Mouse (Mus musculus): ENCODE results near the gene Dscam.
"Not testable (repeated sequence)": the region's sequence is repeated elsewhere in the genome, so short reads cannot be mapped to it uniquely, and the experiment has no call there.

The Dscam gene

GRCm38 (mm10) chr16:96888036-96888435 lies 282.5 kb downstream of the Dscam start:
- DNase-seq (ENCODE audit: low read depth, low spot score) = no peak

GRCm38 (mm10) chr16:96885817-96886216 lies 284.7 kb downstream of the Dscam start:
- DNase-seq (ENCODE audit: low read depth, low spot score) = no peak

DNA sequence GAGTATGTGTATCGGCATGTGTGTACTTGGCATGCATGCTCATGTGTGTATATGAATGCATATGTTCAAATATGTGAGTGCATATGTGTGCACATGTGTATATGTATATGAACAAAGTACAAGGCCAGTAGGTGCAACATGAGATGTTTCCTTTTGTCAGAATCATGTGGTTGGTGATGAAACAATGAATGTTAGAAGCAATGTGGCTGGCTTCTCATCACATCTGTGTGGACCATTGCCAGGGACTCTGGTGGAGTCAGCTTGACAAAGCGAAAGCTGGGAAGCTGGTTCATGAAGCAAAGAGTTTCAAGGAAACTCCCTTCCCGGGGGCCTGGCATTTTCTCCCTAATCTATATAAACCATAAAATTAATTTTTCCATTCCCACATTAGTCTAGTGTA lies 286.0 kb downstream of the Dscam start:
- not testable (repeated sequence) for DNase-seq (ENCODE audit: low read depth, low spot score)

GRCm38 (mm10) chr16:96877271-96877670 lies 293.3 kb downstream of the Dscam start:
- DNase-seq (ENCODE audit: low read depth, low spot score) = no peak

GRCm38 (mm10) chr16:96872799-96873198 lies 297.8 kb downstream of the Dscam start:
- no peak for DNase-seq (ENCODE audit: low read depth, low spot score)

GRCm38 (mm10) chr16:96857571-96857970 lies 313.0 kb downstream of the Dscam start:
- no peak for DNase-seq (ENCODE audit: low read depth, low spot score)

DNA sequence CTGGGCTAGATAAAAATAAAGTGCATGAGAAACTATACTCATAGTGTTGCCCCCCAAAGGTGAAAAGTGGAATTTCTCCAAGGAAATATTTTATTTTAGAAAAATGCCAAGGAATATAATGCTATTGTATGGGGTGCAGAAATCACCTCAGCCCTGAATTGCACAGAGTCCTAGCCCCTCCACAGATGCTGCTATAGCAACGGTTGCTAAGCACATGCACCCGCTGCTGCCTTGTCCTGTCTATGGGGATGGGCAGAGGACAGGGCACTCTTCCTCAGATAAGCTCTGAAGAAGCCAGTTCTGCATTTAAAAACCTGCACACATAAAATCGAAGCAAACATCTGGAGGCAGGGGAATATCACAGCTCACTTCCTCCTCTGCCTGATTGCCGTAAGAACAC lies 315.5 kb downstream of the Dscam start:
- DNase-seq (ENCODE audit: low read depth, low spot score) = no peak

GRCm38 (mm10) chr16:96852383-96852782 lies 318.2 kb downstream of the Dscam start:
- no peak for DNase-seq (ENCODE audit: low read depth, low spot score)

GRCm38 (mm10) chr16:96848916-96849315 lies 321.6 kb downstream of the Dscam start:
- no peak for DNase-seq (ENCODE audit: low read depth, low spot score)

DNA sequence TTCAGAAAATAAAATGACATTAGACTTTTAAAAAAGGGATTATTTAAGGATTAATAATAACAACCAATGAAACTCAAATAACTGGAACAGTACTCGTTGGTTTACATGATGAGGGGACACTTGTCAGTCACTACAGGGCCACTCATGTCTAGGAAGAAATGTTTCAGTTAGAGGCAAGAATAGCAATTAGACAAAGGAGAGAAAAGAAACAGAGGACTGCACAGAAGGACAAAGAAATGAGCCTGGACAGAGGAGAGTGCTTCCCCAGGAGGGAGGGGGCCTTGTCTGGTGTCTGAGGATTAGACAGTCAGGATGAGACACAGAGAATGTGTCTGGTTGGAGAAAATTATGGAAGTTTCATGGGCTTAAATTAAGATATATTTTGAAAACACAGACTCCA lies 324.0 kb downstream of the Dscam start:
- no peak for DNase-seq (ENCODE audit: low read depth, low spot score)

DNA sequence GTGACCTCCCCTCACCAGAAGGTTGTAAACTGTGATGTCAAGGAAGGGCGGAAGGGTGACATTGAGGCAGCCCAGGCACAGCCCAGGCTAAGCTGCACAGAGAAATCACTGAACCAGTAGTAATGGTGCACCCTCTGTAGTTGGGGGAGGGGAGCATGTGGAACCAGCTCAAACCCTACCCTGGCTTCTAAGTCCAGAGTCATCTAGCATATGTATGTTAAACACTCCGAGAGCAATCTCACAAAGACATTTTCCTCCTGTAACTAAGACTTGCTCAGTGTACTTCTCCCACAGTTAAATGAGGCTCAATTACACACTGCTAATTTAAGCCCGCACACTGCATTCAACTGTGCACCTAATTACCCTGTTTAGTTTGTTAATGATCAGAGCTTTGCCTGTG lies 324.4 kb downstream of the Dscam start:
- peak; percentile 28 for DNase-seq (ENCODE audit: low read depth, low spot score)

- no peak for DNase-seq (ENCODE audit: low read depth, low spot score)
These were observed 325.0 kb downstream of the Dscam start for GRCm38 (mm10) chr16:96845475-96846098.

DNA sequence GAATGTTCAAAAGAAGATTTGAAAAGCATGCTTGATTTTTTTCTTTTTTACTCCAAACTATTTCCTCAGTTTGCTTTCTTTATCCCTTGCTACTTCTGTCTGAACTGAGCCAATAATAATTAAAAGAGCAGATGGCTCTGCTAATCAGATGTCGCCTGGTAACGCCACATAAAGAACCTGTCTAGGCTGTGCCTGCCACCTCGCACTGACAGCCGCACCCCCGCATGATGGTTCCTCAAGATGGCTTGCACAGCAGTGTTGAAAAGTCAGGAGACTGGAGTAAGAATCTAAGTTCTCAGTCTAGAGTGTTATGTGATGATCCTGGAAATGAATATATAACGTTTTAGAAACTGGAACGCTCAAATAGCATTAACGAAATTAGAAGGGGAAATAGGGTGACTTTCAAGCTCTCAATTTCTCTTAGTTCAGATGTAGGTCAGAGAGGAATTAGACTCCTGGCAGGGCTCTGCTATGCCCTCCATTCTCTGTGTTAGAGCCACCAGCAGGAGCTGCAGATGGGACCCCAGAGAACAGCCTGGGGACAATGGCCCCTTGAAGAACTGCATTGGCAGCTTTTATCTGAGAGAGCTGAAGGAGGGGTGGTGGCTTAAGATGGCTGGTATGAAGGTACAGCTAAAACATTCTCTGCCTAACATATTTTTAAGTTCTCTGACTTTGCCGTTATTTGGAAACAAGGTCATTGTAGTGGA lies 326.7 kb downstream of the Dscam start:
- peak; percentile 49 for DNase-seq (ENCODE audit: low read depth, low spot score)

DNA sequence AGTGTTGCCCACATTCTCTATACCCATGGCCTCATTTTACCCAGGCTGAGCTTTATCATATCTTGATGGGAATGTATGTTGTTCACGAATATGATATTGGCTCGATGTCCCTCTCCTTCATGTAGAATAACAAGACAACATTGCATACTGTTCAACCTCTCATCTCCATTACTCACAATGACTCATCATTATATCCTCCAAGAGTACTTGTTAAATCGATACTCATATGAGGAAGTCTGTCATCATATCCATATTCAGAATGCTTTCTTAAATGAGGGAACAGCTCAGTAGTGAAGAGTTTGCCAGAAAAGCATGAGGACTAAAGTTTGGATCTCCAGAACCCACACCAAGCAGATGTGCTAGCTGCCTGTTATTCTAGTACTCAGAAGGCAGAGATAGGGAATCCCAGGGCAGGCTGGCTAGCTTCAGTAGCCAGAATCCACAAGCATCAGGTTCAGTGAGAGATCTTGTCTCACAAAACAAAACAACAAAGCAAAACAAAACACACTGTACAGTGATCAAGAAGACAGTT lies 327.7 kb downstream of the Dscam start:
- DNase-seq (ENCODE audit: low read depth, low spot score) = no peak

DNA sequence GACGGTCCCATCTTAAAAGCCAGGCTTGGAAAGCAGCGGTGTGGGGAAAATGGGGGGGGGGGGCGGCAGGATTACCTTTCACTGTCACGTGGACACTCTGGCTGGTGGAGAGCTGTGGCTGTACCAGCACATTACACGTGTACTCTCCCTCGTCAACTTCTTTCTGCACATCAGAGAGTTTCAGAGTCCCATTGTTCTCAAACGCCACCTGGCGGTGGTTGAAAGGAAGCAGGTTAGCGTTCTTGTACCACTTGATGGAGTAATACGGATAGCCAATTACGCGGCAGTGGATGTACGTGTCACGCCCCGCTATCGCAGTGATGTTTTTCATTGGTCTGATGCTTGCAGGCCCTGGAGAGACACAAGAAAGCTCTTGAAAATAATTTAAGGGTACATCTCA lies 350.9 kb downstream of the Dscam start:
- DNase-seq (ENCODE audit: low read depth, low spot score) = no peak

DNA sequence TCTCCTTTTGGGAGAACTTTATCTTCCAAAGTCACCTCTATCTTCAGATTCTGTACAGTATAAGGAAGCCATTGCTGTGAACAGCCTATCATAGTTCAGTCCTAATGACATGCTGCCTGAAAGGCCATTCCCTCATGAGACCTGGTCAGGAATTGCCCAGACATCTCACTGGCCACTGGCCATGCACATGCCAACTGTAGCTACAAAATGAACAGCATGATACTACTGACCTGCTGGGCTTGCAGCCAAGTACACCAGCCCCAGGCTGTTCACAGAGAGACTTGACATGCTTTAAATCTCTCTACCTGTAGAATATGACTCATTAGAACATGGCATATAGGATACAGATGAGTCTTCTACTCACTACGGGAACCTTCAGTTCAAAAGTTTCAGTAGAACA lies 364.3 kb downstream of the Dscam start:
- DNase-seq (ENCODE audit: low read depth, low spot score) = no peak

DNA sequence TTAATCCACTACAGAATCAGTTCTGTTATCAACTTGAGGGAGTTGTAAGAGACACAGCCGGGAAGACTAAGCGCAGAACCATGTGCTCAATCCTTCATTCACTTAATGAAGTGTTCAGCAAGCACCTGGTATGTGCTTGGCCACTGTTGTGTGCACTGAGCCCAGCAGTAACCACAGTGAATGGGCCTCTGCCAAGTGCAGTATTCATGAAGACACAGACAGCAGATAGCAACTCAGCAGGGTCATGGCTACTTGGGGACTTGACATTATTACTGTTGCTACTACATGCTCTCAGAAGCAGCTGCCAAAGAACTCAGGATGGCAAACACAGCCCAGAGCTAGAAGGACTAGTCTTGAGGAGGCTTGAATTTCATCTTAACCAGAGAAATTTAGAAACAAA lies 367.9 kb downstream of the Dscam start:
- DNase-seq (ENCODE audit: low read depth, low spot score) = no peak

DNA sequence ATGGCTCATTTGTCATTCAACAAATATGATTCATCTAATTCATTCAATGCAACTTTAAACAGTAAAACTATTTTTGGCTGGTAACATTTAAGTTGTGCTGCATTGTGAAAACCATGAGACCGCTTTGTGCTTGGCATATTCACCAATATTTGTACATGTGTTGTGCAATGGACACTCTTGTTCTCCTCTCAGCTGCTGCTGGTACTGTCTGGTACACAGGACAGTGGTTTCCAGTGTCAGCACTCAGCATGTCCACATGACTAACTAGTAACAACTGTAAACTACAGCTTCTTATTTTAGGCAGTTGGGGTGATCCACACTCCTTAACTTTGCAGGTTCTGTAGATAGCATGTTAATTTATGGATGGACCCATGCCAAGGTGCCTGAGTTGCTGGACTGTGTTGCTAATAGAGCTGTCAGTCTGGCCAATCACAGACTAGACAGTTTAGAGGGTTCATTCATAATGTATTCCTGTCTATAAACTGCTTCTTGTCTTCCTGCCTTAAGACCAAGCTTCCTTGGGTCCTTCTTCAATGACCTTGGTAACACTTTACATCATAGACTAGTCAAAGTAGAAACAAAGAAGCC lies 368.8 kb downstream of the Dscam start:
- no peak for DNase-seq (ENCODE audit: low read depth, low spot score)

DNA sequence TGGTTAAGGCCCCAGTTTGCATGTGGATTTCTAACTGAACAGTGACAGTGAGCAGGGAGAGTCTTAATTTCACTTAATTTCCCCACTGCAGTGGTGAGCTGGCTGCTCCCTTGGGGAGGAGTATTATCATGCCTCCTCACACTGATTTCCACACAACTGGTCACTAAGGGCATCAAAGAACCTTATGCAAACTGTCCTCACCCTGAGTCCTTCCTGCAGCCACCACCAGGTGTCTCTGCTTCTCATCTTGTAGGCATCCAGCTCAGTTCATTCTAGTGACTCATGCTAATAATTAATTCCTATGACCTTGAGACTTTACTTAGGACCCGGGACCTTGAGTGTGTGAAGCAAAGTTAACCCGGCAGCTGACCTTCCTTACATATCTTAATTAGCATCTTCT lies 375.1 kb downstream of the Dscam start:
- DNase-seq (ENCODE audit: low read depth, low spot score) = no peak

- DNase-seq (ENCODE audit: low read depth, low spot score) = no peak
These were observed 379.2 kb downstream of the Dscam start for GRCm38 (mm10) chr16:96791307-96791706.

- DNase-seq (ENCODE audit: low read depth, low spot score) = no peak
These were observed 382.3 kb downstream of the Dscam start for GRCm38 (mm10) chr16:96788286-96788685.

DNA sequence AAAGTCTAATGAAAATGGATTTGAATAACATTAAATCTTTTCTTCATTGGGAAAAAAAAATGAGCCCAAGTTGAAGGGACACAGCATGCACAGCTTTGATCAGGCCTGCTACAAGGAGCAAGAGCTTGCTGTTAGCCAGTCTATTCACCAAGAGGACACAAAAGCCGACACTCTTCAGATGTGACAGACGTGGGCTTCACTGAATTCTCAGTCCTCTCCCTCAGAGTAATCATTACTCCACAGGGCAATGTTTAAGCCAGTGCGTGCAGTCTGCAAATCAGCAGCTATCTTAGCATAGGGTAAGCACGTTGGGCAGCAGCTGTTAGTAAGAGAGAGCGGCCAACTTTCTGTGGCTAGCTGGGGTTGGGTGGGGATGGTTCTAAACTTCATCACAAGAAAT lies 391.5 kb downstream of the Dscam start:
- no peak for DNase-seq (ENCODE audit: low read depth, low spot score)

GRCm38 (mm10) chr16:96774245-96774644 lies 396.3 kb downstream of the Dscam start:
- no peak for DNase-seq (ENCODE audit: low read depth, low spot score)

All from brain, embryonic 18.5 days (tissue).